Mouse (Mus musculus): ENCODE measurements around the gene Tbc1d8.

- TF ChIP-seq CTCF (conservative IDR thresholded peaks at IDR 0.05; ENCODE audit: insufficient read depth, insufficient read length, low read depth, low read length) (no peak), POLR2A (IDR thresholded peaks at IDR 0.05; ENCODE audit: low read depth, low read length) (no peak)
These were observed 14.6 kb upstream of the Tbc1d8 start for GRCm38 (mm10) chr1:39493165-39493564.

Measured in kidney, adult 2 months (tissue).